Mouse (Mus musculus) retina, postnatal 1 day (tissue): ENCODE results near the gene Axl.

Experiments
- DNase-seq: peaks from one replicate; pipeline ENCODE4 v3.0.0-alpha.2; 2012

The Axl gene

GRCm38 (mm10) chr7:25788220-25789128 lies at the start of gene Axl:
Gene Axl, minus strand, starts transcription at chr7:25788705.
- peak; percentile 85 for DNase-seq

GRCm38 (mm10) chr7:25835188-25835891 lies 46.8 kb upstream of the Axl start:
- DNase-seq = no peak

GRCm38 (mm10) chr7:25831557-25832530 lies 43.3 kb upstream of the Axl start:
- DNase-seq = no peak

GRCm38 (mm10) chr7:25830251-25830650 lies 41.7 kb upstream of the Axl start:
- DNase-seq = no peak

- no peak for DNase-seq
These were observed 38.7 kb upstream of the Axl start for GRCm38 (mm10) chr7:25827199-25827598.

- DNase-seq = no peak
These were observed 37.5 kb upstream of the Axl start for GRCm38 (mm10) chr7:25826029-25826428.

GRCm38 (mm10) chr7:25825043-25825442 lies 36.5 kb upstream of the Axl start:
- no peak for DNase-seq

GRCm38 (mm10) chr7:25816241-25816919 lies 27.9 kb upstream of the Axl start, which contains the start of gene Cyp2s1:
Gene Cyp2s1, minus strand, starts transcription at chr7:25816913.
- peak; percentile 32 for DNase-seq

- no peak for DNase-seq
These were observed 27.1 kb upstream of the Axl start for GRCm38 (mm10) chr7:25815571-25815970.

- DNase-seq = no peak
These were observed 26.2 kb upstream of the Axl start for GRCm38 (mm10) chr7:25814711-25815110.

- DNase-seq = no peak
These were observed 23.7 kb upstream of the Axl start for GRCm38 (mm10) chr7:25812195-25812594.

- peak; percentile 77 for DNase-seq
These were observed 23.2 kb upstream of the Axl start for GRCm38 (mm10) chr7:25811716-25812115.

- peak; percentile 88 for DNase-seq
These were observed 17.3 kb upstream of the Axl start for GRCm38 (mm10) chr7:25805631-25806343.

- DNase-seq = no peak
These were observed 16.3 kb upstream of the Axl start for GRCm38 (mm10) chr7:25804792-25805191.

GRCm38 (mm10) chr7:25803460-25803859 lies 15.0 kb upstream of the Axl start:
- DNase-seq = no peak

GRCm38 (mm10) chr7:25802241-25803125 lies 14.0 kb upstream of the Axl start:
- peak; percentile 20 for DNase-seq

GRCm38 (mm10) chr7:25801031-25801430 lies 12.5 kb upstream of the Axl start:
- DNase-seq = no peak

- DNase-seq = no peak
These were observed 10.9 kb upstream of the Axl start for GRCm38 (mm10) chr7:25799369-25799768.

GRCm38 (mm10) chr7:25798540-25798939 lies 10.0 kb upstream of the Axl start:
- no peak for DNase-seq

- DNase-seq = no peak
These were observed 6.3 kb upstream of the Axl start for GRCm38 (mm10) chr7:25794775-25795174.
